Mouse (Mus musculus) central nervous system, embryonic 14 days (tissue): Measurements from ENCODE around the gene Atp5e. TPM values are rescaled to one million over a fixed set of nuclear protein-coding genes. Genes with fewer than 3 reads are reported as not detected.

Experiments used
- polyA plus RNA-seq: library from polyadenylated mRNA; depleted of rRNA; stranded (reverse); fragments of >200 nt; gene quantifications from 2 replicates; pipeline ENCODE4 v1.2.3, GENCODE M21; 2012; rRNA removed

Gene Atp5e
- 418 and 501 TPM in 2 replicates for polyA plus RNA-seq

DNA sequence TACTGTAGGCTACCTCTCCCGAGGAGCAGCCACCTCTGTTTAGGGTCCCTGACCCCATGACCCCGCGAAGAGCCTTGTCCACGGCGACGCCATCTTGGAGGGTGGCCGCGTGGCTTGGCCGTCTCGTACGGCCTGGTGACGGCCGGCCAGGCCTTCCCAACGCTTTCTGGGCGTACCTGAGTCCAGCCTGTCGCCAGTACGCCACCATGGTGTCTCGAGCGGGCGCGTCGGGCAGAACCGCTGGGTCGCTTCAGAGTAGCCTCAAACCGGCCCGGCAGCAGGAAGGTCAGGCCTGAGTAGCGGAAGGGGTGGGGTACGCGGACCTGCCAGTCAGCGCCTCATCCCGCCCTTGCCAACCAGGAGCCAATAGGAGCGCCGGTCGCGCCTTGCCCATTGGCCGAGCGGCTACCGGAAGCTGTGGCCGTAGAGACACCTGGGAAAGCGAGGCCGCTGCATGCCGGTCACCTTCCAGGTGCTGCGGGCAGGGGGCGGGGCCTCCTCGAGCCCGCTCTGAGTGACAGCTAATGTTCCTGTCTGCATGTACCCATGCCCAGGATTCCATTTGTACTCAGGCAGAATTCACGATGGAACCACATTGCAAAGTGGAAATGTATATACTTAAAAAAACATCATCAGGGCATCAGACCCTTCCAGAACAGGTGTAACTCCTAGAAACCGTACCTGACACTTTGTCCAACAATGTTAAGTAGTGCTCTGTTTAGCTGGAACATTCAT lies at the start of gene Atp5e:
Atp5e (minus strand) TSS at position 317 of the 735 bp plus-strand sequence.

DNA sequence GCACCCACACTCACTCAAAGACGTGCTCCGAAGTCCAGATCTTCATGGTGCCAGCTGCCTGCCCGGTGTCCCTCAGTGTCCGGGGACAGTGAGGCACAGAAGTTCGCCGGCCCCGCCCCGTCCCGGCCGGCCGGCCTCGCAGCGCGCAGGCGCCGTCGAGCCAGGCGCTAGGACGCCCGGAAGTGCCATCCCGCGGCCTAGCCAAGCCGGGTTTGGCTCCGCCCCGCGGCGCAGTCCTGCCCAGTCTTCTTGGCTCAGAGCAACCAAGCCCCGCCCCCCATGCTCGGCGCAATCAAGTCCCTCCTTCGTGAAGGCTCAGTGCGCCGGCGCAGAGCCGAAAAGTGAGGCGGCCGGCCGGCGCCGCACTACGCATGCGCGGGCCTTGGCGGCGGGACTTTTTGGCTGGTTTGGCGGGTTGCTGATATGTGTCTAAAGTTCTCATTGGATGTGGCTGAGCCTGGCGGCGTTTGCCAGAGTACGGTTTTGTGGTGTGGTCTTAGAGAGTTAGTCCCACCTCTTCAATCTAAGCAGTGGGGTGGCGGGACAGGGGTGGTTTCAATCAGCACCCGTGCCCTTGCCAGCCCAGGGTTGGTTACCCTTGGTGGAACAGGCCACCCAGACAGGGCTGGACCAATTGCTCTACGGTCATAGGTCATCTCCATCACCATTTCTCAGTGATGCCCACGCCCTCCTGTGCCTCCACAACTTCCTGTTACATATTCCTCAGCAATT lies 9.1 kb upstream of the Atp5e start, which contains the start of gene Prelid3b:
Prelid3b (minus strand) TSS at position 264 of the 732 bp plus-strand sequence.

DNA sequence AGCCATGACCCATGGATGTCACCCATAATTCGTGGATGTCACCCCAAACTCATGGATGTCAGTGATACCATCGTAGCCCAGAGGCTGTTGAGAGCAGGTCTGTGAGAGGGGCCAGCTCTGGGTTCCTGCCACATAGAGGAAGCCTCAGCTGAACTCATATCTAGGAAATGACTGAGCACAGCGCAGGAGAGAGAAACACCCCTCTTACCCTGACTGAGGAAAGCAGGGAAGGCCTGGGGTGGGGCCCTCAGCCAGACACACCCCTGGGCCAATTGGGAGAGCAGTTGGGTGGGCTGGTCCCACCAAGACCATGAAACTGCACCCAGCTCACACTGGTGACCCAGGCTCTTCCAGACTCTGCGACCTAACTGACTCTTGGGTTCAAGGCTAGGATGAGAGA lies 13.6 kb downstream of the Atp5e start, which contains the start of gene Tubb1:
Tubb1 (plus strand) TSS at position 343 of the 400 bp plus-strand sequence.

DNA sequence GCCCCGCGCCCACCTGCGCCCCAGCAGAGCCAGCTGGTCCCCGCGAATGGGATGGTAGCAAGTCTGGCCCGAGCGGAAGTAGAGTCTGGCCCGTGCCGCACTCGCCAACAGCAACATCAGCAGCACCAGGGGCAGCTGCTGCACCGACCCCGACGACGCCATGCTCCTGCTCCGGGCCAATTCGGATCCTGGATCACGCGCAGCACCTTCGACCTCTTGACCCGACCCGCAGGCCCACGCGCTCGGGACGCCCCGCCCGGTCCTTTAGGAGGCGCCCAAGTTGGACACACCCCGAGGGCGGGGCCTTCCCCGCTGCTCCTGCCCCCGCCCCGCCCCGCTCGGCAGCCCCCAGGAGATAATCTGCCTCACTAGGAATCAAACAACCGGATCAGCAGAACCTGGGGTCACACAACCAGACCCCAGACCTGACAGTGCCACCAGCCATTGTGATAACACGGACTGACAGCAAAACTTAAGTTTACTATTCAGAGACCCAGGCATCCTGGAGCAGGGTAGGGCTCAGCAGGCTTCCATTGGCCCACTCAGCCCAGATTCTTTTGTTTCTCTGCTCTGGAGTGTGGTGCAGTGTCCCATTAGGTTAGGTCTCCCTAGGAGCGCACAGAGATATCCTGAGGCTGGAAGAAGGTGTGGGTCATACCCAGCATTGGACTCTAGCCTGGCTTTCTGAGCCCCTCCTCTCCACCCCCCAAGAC lies 25.0 kb downstream of the Atp5e start, which contains the start of gene Ctsz:
Ctsz (minus strand) TSS at position 303 of the 713 bp plus-strand sequence.

DNA sequence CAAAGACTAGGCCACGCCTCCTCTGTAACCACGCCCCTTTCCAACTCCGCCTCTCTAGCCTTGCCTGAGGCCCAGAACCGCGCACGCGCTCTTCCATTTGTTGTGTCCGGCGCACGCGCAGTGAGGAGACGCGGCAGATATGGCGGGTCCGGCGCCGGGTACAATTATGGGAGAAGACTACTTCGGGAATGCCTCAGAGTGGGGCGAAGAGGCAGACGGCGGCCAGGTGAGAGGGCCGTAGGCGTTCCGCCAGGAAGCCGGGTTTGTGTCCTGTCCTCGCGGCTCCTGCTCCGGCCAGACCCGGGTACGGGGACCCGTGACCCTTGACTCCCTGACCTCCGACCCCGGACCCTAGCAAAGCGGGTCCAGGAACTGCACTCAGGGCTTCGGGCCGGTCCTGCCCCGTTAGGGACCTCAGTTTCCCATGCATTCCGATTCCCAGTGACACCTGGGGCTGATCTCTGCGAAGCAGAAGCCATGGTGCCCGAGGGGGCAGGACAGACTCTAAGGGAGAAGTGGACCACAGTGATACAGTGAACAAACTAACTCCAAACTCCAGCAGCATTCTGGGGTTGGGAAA lies 48.1 kb downstream of the Atp5e start, which contains the start of gene Nelfcd:
Nelfcd (plus strand) TSS at position 74 of the 580 bp plus-strand sequence.

Other genes starting within 250 kb of the Atp5e start
- gene Gnas, start 179.8 kb downstream of the Atp5e start, polyA plus RNA-seq = 1,719 and 2,092 TPM in 2 replicates
- gene Gm20721, start 117.4 kb downstream of the Atp5e start, polyA plus RNA-seq = 1.2 and 2.6 TPM in 2 replicates
- gene Nelfcd, start 48.3 kb downstream of the Atp5e start, polyA plus RNA-seq = 108 and 114 TPM in 2 replicates
- gene Ctsz, start 25.1 kb downstream of the Atp5e start, polyA plus RNA-seq = 75.2 and 91.8 TPM in 2 replicates
- gene Tubb1, start 13.4 kb downstream of the Atp5e start, polyA plus RNA-seq = 0.81 and 0.83 TPM in 2 replicates
- 84.4 and 92.0 TPM in 2 replicates for gene Prelid3b, start 9.0 kb upstream of the Atp5e start, polyA plus RNA-seq
- gene Zfp831, start 179.4 kb upstream of the Atp5e start, polyA plus RNA-seq = under 0.01 and 0.04 TPM in 2 replicates